Mouse (Mus musculus): ENCODE data around the gene Tpcn2.

- TF ChIP-seq CTCF (IDR thresholded peaks at IDR 0.05; ENCODE audit: low read depth), result no peak
- no peak for TF ChIP-seq EP300 (IDR thresholded peaks at IDR 0.05; ENCODE audit: low read depth)
These were observed 101.4 kb downstream of the Tpcn2 start for GRCm38 (mm10) chr7:145182388-145182787.
